Mouse (Mus musculus) lung, postnatal 4 days (tissue): ENCODE results near the gene Gal.

Experiments used
- DNase-seq, 2 experiments: peaks; one replicate each; pipeline ENCODE4 v3.0.0; 2021

Gene Gal

DNA sequence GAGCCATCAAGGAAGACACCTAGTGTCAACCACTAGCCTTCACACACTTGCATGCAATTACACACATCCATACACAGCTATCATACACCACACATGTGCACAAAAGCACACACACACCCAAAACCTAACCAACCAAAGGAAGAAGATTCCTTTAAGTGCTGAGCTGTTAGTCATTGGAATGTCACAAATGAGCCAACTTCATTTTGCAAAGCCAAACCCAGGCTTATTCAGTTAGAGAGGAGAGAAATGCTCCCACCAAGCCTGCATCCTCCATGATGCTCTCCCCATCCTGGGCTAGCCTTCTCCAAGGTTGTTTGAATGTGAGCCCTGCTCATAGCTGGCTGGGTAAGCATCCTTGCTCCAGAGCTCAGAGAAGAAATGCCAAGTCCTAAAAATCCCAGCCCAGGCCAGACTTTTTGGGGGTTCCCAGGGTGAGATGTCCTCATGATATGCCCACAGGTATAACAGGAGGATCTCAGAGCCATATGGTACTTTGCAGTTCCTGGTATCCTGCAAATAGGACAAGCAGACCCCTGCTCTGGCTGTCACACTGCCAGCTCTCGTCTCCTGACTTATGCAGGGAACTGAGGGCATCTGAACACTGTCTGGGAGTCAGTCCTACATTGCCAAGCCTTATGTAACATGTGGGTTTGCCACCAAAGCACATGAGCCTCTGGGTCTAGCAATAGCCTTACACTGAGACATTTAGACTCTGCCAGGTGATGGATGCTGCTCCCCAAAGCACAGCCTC is 8.6 kb downstream of the Gal start:
- no peak for DNase-seq

GRCm38 (mm10) chr19:3404030-3404429 is 10.3 kb downstream of the Gal start:
- no peak for DNase-seq

DNA sequence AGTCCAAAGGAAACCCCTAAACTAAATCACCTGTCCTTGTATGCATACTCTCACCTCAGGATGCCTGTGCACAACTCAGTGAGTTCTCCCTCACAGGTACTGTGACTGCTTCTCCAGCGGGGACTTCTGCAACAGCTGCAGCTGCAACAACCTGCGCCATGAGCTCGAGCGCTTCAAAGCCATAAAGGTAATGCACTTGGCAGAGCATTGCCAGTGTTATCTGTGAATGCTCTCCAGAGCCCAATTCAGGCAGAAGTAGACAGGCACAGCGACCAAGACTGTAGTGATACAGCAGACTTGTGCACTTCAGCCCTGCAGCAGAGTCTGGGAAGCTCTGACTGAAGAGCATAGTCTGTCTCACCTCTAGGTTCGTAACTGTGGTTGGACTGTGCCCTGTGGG is 12.0 kb downstream of the Gal start:
- DNase-seq: no peak

DNA sequence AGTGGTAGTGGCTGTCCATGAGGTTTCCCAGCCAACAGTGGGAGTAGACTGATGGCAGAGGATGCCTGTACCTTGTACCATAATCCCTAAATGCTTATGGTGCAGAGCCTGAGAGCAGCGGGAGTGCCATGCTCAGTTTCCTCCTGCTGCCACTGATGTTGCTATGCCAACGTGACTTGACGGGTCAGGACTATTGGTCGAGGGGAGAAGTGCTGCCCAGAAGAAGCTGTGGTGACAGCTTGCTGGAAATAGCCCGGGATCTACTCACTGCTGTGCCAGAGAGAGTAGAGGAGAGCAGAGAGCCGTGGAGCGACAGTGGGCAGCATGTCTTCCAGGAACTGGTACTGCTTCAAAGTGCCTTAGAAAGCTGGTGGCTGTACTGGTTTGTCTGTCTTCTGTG is 12.4 kb downstream of the Gal start:
- DNase-seq: no peak

GRCm38 (mm10) chr19:3401504-3401903 is 12.8 kb downstream of the Gal start:
- no peak for DNase-seq

GRCm38 (mm10) chr19:3400057-3400456 is 14.3 kb downstream of the Gal start:
- no peak for DNase-seq

- no peak for DNase-seq
These were observed 20.1 kb downstream of the Gal start for GRCm38 (mm10) chr19:3394216-3394615.

GRCm38 (mm10) chr19:3392384-3392783 is 22.0 kb downstream of the Gal start:
- DNase-seq: no peak

- peak; percentile 94 to 96 for DNase-seq
These were observed 25.3 kb downstream of the Gal start for GRCm38 (mm10) chr19:3389089-3389488.

DNA sequence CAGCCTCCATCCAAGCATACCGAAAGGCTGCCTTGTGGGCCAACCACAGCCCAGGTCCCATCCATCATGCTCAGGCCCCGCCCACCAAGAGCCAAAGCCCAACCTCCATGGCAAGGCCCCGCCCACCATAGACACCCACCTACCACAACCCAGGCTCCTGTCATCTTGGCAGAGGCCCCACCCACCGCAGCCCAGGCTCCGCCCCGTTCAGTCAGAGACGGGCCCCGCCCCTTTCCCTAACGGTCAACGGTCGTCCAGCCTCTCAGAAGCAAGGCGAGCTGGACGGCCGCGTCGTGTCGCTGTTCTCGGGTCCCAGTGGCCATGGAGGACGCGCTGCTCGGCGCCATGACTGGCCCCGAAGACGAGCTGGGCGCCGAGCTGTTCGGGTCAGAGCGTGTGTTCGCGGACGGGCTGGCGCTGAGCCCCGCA is 25.7 kb downstream of the Gal start, which contains the start of gene Tesmin:
TSS of gene Tesmin (plus strand) at position 229 of the 429 bp plus-strand sequence.
- DNase-seq: peak; percentile 94 to 96

DNA sequence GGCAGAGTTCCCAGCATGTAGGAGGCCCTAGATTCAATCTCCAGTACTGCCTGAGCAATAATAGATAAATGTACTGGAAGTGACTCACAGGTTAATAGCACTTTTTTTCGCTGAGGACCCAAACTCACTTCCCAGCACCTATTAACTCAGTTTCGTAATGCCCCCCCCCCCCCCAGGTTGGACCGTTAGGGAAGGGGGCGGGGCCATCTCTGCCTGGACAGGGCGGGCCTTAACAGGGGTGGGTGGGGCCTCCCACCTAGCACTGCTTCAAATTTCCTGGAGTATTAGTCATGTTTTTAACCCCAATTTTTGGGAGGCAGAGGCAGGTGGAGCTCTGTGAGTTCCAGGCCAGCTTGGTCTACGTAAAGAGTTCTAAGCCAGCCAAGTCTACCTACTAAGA is 26.3 kb downstream of the Gal start:
- DNase-seq: no peak

DNA sequence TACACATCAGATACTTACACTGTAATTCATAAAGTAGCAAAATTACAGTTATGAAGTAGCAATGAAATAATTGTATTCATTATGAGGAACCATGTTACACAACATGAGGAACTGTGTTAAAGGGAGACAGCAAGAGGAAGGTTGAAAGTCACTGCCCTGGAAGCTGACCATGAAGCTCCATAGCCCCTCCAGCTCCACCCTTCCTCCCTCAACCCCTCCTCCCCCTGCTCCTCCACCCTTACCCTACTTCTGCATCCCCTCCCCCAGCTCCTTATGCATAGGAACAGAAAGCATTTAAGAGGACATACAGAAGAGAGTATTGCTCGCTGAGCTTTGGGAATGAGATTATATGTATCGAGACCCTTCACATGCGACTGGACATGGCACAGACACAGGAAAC is 35.7 kb downstream of the Gal start:
- DNase-seq: peak in 1 of 2 experiments; percentile 51

DNA sequence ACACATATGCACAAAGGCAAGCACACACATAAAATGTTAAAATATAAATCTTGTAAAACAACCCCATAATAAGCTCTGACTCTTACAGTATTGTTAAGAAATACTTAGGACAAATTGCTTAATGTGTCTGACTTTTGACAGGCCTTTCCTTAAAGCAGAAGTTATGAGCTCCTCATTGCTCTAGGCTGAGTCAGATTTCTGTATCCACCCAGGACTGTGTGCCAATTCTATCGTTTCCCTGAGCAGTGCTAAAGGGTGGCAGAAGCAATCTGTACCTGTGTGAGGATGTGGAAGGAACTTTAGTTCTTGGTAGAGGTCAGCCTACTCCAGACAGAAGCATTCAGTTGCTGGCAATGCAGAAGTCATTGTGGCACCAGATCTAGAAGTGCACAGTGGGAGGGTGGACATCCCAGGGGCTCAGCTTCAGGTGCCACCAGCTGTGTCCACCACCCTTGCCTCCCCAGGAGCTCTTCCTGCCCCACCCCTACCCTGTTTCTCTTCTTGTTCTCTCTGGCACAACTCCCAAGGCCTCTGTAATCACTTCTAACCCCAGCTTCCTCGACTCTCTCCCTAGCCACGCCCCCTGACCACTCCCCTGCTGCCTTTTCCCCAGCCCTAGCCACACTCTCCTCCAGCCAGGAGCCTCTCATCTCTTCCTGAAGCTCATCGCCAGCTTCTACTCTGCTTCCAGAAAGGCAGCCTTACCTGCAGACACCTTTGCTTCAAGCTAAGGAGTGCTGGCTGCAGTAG is 37.2 kb downstream of the Gal start:
- peak; percentile 68 to 76 for DNase-seq

DNA sequence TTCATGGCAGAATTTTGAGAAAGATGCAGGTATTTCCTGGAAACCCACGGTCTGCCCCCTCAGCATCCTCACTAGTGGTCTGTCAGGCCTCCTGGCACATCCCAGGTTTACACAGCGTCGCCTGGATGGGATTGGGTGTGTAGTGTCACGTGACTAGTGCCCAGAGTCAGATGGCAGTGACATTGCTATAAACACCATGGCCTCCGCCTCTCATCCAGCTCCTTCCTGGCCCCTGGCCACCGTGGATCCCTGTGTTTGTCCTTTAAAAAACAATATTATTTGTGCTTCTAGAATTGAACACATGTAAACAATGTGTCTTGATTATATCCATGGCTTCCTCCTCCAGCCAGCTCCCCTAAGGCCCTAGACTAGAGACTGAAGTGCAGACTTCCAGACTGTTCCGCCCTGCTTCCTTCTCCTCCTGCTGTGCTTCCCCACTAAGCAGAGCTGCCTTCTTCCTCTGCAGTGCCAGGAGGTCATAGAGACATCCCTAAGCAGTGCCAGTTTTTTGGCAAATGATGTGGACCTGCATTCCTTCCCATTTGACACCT is 38.3 kb downstream of the Gal start:
- DNase-seq: peak; percentile 60 to 84

DNA sequence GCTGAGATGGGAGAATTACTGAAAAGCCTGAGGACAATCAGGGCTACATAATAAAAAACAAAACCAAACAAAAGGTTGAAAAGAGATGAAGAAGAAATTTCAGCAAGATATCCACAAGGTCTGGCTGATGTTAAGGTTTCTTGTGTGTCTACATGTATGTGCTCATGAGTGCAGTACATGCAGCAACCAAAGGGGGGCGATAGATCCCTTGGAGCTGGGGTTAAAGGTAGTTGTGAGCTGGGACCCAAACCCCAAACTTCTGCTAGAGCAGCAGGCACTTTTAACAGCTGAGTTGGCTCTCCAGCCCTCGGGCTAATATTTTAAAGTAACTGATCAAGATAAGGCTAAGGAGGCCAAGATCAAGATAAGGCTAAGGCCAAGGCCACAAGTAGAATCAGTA is 40.3 kb downstream of the Gal start:
- no peak for DNase-seq

GRCm38 (mm10) chr19:3373380-3373779 is 41.0 kb downstream of the Gal start:
- DNase-seq: peak in 1 of 2 experiments; percentile 61

GRCm38 (mm10) chr19:3368276-3368675 is 46.1 kb downstream of the Gal start:
- DNase-seq: no peak

- no peak for DNase-seq
These were observed 49.3 kb downstream of the Gal start for GRCm38 (mm10) chr19:3365089-3365488.

DNA sequence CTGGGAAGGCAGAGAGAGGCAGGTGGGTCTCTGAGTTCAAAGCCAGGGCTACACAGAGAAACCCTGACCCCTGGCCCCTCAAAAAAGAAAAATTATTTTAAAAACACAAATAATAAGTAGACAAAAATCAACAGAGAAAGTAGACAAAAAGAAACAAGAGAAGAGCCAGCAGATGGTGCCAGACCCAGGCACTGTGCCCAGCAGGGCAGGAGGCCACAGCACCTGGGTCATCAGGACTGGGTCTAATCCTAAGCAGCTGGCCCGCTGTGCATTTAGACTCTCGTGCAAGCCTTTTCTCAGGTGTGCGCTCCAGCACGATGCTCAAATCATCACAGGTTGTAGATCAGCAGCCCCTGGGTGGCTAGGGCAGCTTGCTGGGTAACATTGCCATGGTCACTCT is 50.8 kb downstream of the Gal start:
- no peak for DNase-seq
